In the genomic region with DNA sequence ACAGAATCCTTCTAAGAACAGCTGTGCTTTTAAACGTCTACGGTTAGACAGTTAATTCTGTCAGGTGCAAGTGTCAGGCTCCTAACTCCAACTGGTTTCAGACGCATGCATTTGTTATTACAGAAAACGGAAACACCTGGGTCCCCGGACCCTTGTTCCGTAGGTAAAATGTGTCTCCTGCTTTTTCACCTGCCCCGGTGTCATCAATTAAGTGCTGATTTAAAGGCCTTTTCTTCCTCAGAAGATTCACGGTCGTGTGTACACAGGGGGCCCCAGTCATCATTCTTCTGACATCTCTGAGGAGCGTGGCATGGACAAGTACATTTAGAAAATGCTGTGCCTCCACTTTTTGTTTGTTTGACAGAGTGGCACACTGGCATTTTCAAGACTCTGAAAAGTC, we compare ENCODE assay signal across 18 mouse cellular contexts.
A peak's percentile ranks its signal among the peaks of the same experiment; 100 is the strongest.
DNase-seq lines count a peak whose midpoint lies in the region; ATAC-seq lines count a peak whose summit lies in the region.
"Had no signal": no experiment of that assay in that cellular context is flagged by ENCODE, and none has a peak within 500 bp of the region (broad histone marks: within the 10 kb centered on the region; RNA-seq: fewer than 3 reads in every experiment).

No protein-coding gene starts in this region.

- H3K27ac ChIP-seq in heart, embryonic 11.5 days (ENCODE audit: low read depth, low read length), result no peak overlapping the region
- no peak overlapping the region for H3K27ac ChIP-seq in heart, embryonic 10.5 days

- H3K4me1 ChIP-seq in heart, embryonic 11.5 days (ENCODE audit: control insufficient read depth, insufficient read depth, low read length), result peaks cover 6% of the 10 kb centered on the region; the same call in 1 of the 2 replicates
- H3K4me1 ChIP-seq in heart, embryonic 10.5 days, result peaks cover 10% of the 10 kb centered on the region

- no peak overlapping the region for H3K9ac ChIP-seq in heart, embryonic 11.5 days (ENCODE audit: low read depth, low read length)

- no peak for ATAC-seq in heart, embryonic 11.5 days (replicated peaks; ENCODE audit: insufficient number of reproducible peaks, low FRiP score, low TSS enrichment)
- ATAC-seq: activated CD4-positive, CD25-positive, alpha-beta regulatory T cell, adult 4 months; CD4-positive, CD25-positive, alpha-beta regulatory T cell, adult 4 months; Patski had no signal

- H3K36me3 ChIP-seq in heart, embryonic 11.5 days (ENCODE audit: control insufficient read depth, insufficient read depth, low read length), result no peaks in the 10 kb centered on the region
- no peaks in the 10 kb centered on the region for H3K36me3 ChIP-seq in heart, embryonic 10.5 days
- H3K36me3 ChIP-seq: G1E had no signal

- no peaks in the 10 kb centered on the region for H3K27me3 ChIP-seq in heart, embryonic 11.5 days (ENCODE audit: control insufficient read depth, insufficient read depth, low read length)
- 0 out of 2 replicates have a peak, but pooled peaks cover 5% of the 10 kb centered on the region for H3K27me3 ChIP-seq in heart, embryonic 10.5 days (ENCODE audit: insufficient read depth, poor library complexity, severe bottlenecking)

- DNase-seq in heart, adult 11 months, result peak; percentile 65
- peak; percentile 61 for DNase-seq in heart, embryonic 10.5 days (ENCODE audit: low spot score)
- DNase-seq in heart, adult 8-10 months (ENCODE audit: low spot score), result no peak
- DNase-seq: adrenal gland, adult 2 months; adrenal gland, adult 8-10 months; adrenal gland, postnatal 10 days; adrenal gland, postnatal 14 days; adrenal gland, postnatal 25 days; adrenal gland, postnatal 36 days; B cell, adult 2 months; cerebellum, adult 11 months; cerebellum, adult 11-12 months; cerebellum, adult 18-20 months had no signal

- no peaks in the 10 kb centered on the region for H3K9me3 ChIP-seq in heart, embryonic 11.5 days (replicated peaks; ENCODE audit: control insufficient read depth, low read length)
- H3K9me3 ChIP-seq in heart, embryonic 10.5 days, result no peaks in the 10 kb centered on the region

- no peak overlapping the region for H3K4me3 ChIP-seq in heart, embryonic 11.5 days (ENCODE audit: low read depth, low read length)
- H3K4me3 ChIP-seq in heart, embryonic 10.5 days, result no peak overlapping the region

- no peak overlapping the region for H3K4me2 ChIP-seq in heart, embryonic 11.5 days

- 76% methylated on average over 10 of the region's 10 CpGs for WGBS in heart, embryonic 11.5 days (ENCODE audit: insufficient replicate concordance)
- 85% methylated on average over 10 of the region's 10 CpGs for WGBS in heart, embryonic 10.5 days
